Mouse (Mus musculus): Measurements from ENCODE around the gene Slc30a2. TPM values are rescaled to one million over a fixed set of nuclear protein-coding genes. Genes with fewer than 3 reads are reported as not detected.
"Not testable (repeated sequence)": the region's sequence is repeated elsewhere in the genome, so short reads cannot be mapped to it uniquely, and the experiment has no call there.

The Slc30a2 gene
- 10 to 100 TPM in 1 of 2 experiments, 1 to 10 TPM in 1; 5.4 to 12.7 TPM for total RNA-seq (2021)
- long read RNA-seq, experiment 1, transcript Slc30a2-201 (7 exons, 2,023 nt), result major isoform, 19 of 23 reads
- long read RNA-seq, experiment 1, partial matches to known transcripts, result 2 of 23 reads
- long read RNA-seq, experiment 1, other reads (novel, unspliced or antisense), result 2 of 23 reads
- long read RNA-seq, experiment 2, transcript Slc30a2-201 (7 exons, 2,023 nt), result major isoform, 5 of 11 reads
- long read RNA-seq, experiment 2, partial matches to known transcripts, result 2 of 11 reads
- long read RNA-seq, experiment 2, other reads (novel, unspliced or antisense), result 3 of 11 reads

GRCm38 (mm10) chr4:134343071-134344031 lies at the start of gene Slc30a2:
TSS of gene Slc30a2 (plus strand) at chr4:134343181.
- no peak for DNase-seq (ENCODE audit: low spot score)

GRCm38 (mm10) chr4:134293692-134294163 lies 49.3 kb upstream of the Slc30a2 start:
- no peak for DNase-seq (ENCODE audit: low spot score)

DNA sequence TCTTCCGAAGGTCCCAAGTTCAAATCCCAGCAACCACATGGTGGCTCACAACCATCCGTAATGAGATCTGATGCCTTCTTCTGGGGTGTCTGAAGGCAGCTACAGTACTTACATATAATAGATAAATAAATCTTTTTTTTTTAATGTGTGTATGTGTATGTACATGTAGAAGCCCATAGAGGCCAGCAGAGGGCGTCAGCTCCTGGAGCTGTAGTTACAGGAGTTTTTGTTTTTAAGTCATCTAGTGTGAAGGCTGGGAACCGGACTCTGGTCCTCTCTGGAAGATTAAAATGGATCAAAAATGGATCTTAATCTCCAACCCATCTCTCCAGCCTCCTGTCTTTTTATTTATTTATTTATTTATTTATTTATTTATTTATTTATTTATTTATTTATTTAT lies 46.9 kb upstream of the Slc30a2 start:
- not testable (repeated sequence) for DNase-seq (ENCODE audit: low spot score)

DNA sequence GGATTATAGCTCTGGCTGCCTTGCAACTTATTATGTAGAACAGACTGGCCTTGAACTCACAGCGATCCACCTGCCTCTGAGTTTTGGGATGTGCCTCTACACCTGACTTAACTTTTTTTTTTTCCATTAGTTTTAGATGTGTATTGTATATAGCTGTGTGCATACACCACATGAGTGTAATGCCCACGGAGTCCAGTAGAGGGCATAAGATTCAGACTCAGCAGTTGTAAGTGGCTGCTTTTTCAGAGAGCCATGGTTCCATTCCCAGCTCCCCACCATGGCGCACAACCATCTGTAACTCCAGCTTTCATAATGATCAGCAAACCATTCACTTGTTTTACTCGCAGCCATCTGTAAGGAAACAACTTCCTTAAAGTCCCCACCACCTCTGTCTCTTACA lies 46.5 kb upstream of the Slc30a2 start:
- no peak for DNase-seq (ENCODE audit: low spot score)

DNA sequence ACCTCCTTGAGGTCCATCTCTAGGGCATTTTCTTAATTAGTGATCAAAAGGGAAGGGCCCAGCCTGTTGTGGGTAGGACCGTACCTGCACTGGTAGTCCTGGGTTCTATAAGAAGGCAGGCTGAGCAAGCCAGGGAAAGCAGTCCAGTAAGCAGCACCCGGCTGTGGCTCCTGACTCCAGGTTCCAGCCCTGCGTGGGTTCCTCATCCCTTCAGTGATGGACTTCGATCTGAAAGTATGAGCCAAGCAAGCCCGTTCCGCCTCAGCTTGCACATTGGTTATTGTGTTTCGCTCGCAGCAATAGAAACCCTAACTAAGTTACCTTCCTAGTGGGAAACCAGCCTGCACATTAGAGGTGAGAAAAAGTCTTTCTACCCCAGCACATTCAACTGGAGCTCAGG lies 45.6 kb upstream of the Slc30a2 start:
- no peak for DNase-seq (ENCODE audit: low spot score)

GRCm38 (mm10) chr4:134298626-134299497 lies 44.1 kb upstream of the Slc30a2 start:
- no peak for DNase-seq (ENCODE audit: low spot score)

- peak; percentile 60 for DNase-seq (ENCODE audit: low spot score)
Observed at GRCm38 (mm10) chr4:134299498-134299810, 43.5 kb upstream of the Slc30a2 start.

DNA sequence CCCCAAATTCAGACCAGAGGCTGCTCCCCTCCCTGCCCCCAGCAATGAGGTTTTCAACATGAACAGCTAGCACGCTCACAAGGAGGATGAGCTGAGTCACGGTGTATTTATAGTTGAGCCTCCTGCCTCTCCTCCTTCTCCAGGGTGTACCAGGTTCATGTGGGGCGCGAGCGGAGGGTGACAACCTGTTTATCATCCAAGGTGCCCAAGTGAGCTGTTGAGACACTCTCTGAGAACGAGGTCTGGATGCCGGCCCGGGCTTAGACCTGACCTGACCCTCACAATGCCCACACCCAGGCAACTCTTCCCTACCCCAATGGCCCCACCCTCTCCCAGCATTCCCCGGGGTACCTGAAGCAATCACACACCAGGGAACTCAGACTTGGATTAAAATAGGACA lies 42.7 kb upstream of the Slc30a2 start:
- peak; percentile 93 for DNase-seq (ENCODE audit: low spot score)

DNA sequence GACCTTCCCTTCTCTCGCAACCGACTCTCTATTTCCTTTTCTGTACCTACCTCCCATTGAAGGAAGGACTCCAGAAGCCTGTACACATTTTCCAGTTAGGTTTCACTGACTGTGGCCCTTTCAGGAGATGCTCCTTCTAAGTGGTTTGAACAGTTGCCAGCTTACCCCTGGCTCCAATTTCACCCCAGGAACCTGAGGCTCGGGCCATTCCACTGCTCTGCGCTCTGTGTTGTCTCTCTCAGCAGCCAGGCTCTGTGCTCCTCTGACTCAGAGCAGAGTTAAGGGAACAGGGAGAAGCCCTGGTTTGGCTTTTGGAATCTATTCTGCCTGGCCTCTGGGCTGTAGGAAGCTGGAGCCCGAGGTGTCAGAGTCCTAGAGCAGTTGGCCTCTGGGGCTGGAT lies 40.9 kb upstream of the Slc30a2 start:
- peak; percentile 63 for DNase-seq (ENCODE audit: low spot score)

DNA sequence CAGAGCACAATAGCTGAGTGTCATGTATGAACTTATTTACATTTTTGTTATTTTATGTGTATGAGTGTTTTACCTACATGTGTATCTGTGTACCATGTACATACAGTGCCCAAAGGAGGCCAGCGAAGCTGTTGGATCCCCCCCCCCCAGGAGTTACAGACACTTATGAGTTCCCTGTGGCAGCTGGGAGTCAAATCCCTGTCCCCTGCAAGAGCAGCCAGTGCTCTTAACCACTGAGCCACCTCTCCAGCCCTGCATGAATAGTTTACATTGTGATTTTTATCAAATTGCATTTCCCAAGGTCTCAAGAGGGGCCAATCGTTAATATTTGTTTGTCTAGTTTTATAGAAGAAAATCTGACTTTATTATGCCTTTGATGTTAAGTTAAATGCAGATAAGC lies 36.0 kb upstream of the Slc30a2 start:
- no peak for DNase-seq (ENCODE audit: low spot score)

DNA sequence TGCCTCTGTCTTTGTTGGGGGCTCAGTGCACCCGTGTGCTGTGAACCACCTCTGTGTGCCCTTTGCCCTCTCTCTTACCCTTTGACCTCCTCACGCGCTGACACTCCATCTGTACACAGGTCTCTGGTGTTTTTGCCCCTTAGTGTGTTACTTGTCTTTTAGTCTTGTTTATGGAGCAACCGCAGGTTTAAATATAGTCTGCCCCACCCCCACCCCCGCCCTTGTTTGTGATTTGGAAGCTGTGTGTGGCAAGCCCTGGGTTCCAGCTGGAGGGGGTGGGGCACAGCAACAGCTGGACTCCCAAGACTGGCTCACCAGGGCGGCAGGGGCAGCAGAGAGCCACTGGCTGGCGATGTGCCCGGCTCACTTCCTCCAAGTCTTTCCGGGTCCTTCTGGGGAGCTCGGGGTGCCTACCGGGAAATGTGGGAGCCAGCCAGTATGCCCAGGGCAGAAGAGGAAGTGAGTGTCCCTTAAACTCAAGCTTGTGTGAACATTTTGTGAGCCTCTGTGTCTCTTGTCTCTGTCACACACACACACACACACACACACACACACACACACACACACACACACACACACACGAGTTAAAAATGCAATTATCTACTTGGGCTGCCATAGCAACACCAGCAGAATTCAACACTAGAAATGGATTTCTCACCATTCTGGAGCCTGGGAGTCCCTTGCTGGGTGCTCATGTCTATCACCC lies 35.5 kb upstream of the Slc30a2 start:
- peak; percentile 87 for DNase-seq (ENCODE audit: low spot score)

- DNase-seq (ENCODE audit: low spot score), result peak; percentile 63
Observed at GRCm38 (mm10) chr4:134310106-134310505, 32.9 kb upstream of the Slc30a2 start.

- no peak for DNase-seq (ENCODE audit: low spot score)
Observed at GRCm38 (mm10) chr4:134310656-134311055, 32.3 kb upstream of the Slc30a2 start.

GRCm38 (mm10) chr4:134311784-134312183 lies 31.2 kb upstream of the Slc30a2 start:
- peak; percentile 81 for DNase-seq (ENCODE audit: low spot score)

GRCm38 (mm10) chr4:134312341-134312740 lies 30.6 kb upstream of the Slc30a2 start:
- no peak for DNase-seq (ENCODE audit: low spot score)

DNA sequence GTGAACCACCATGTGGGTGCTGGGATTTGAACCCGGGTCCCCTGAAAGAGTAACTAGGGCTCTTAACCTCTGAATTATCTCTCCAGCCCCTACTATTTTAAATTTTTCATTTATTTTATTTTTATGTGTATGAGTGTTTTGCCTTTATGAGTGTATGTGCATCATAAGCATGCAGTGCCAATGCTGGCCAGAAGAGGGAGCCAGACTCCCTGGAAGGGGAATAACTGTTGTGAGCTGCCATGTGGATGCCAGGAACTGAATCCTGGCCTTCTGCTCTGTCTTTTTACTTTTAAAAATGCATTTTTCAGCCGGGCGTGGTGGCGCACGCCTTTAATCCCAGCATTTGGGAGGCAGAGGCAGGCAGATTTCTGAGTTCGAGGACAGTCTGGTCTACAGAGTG lies 30.1 kb upstream of the Slc30a2 start:
- no peak for DNase-seq (ENCODE audit: low spot score)

- DNase-seq (ENCODE audit: low spot score), result peak; percentile 69
Observed at GRCm38 (mm10) chr4:134314081-134314655, 28.8 kb upstream of the Slc30a2 start.

DNA sequence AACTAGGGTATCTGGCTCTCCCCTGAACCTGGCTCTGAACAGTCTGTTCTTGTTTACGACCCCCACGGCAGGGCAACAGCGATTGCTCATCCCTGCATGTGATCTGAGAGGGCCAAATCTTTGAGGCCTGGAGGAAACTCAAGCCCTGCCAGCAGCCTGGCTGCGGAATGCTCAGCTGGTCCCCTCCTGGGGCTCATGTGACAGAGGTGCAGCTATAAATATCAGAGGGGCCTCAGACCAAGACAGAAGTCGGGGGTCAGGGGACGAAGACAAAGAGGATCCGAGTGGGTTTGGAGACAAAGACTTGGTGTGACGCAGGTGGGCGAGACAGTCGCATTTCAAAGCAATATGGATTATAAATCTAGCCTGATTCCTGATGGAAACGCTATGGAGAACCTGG lies 28.1 kb upstream of the Slc30a2 start, which contains the start of gene Trim63:
Gene Trim63, plus strand, starts transcription at position 245 of the 400 bp plus-strand sequence.
- DNase-seq (ENCODE audit: low spot score), result peak; percentile 89

DNA sequence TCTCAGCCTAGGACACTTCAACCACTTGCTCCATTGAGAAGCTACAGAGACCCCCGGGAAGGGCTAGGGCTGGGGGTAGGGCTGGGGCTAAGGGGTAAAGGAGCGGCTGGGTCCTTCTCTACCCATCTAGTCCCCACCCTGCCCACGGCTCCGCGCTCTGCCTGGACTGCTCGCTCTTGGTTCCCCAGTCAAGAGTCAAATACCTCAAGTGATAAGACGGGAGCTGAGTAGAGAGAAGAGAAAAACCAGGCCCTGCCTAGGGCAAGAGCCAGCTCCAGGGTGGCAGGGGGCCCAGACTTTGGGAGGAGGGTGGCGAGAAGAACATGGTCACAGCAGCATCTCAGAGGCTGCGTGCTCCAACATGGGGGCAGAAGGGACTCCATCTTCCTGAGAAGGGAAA lies 27.5 kb upstream of the Slc30a2 start:
- peak; percentile 20 for DNase-seq (ENCODE audit: low spot score)

DNA sequence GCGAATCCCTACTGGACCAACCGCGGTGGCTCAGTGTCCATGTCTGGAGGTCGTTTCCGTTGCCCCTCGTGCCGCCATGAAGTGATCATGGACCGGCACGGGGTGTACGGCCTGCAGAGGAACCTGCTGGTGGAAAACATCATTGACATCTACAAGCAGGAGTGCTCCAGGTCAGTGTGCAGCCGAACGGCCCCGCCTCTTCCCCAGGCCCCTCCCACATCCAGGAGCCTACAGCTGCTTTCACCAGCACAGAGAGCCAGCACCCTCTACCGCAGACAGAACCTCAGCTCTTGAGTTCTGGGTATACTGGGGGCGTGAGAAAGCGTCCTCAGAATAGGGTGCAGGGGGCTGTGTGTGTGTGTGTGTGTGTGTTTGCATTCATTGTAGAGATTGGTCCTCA lies 26.6 kb upstream of the Slc30a2 start:
- DNase-seq (ENCODE audit: low spot score), result no peak

Measured in gastrocnemius, adult 18-20 months (tissue).